Mouse (Mus musculus) forebrain, embryonic 15.5 days (tissue): Measurements from ENCODE around the gene Zfp69. TPM values are rescaled to one million over a fixed set of nuclear protein-coding genes. Genes with fewer than 3 reads are reported as not detected.

Experiments
- ATAC-seq: fragments of 200-750 bp; cut with Nextera tagmentation; replicated peaks from 2 replicates; pipeline ENCODE4 v1.8.0; 2017; ENCODE audit warnings: mild to moderate bottlenecking, moderate TSS enrichment, moderate library complexity
- H3K27ac ChIP-seq: fragments of 300-500 bp; sonication (generic); replicated peaks from 2 replicates; pipeline ENCODE4 v1.5.1; 2015; ENCODE audit warnings: mild to moderate bottlenecking, inconsistent platforms
- H3K27me3 ChIP-seq: fragments of 300-500 bp; sonication (generic); 2 replicates; pipeline ENCODE4 v1.6.1; 2015; ENCODE audit warnings: inconsistent platforms
- H3K36me3 ChIP-seq: fragments of 300-500 bp; sonication (generic); 2 replicates; pipeline ENCODE4 v1.6.1; 2015; ENCODE audit warnings: mild to moderate bottlenecking, inconsistent platforms
- H3K4me1 ChIP-seq: fragments of 300-500 bp; sonication (generic); 2 replicates; pipeline ENCODE4 v1.6.1; 2015; ENCODE audit warnings: inconsistent platforms
- H3K4me2 ChIP-seq: fragments of 300-500 bp; sonication (generic); replicated peaks from 2 replicates; pipeline ENCODE4 v1.6.1; 2015; ENCODE audit warnings: mild to moderate bottlenecking, inconsistent platforms
- H3K4me3 ChIP-seq: fragments of 300-500 bp; sonication (generic); 2 replicates; pipeline ENCODE4 v1.5.1; 2015; ENCODE audit warnings: mild to moderate bottlenecking, inconsistent platforms
- H3K9ac ChIP-seq: fragments of 300-500 bp; sonication (generic); replicated peaks from 2 replicates; pipeline ENCODE4 v1.6.1; 2015; ENCODE audit warnings: mild to moderate bottlenecking, inconsistent platforms
- H3K9me3 ChIP-seq: fragments of 300-500 bp; sonication (generic); 2 replicates; pipeline ENCODE4 v1.6.1; 2016; ENCODE audit warnings: inconsistent platforms
- WGBS: fragments of 180-500 bp; shearing (Covaris S2); methylation state at CpG from one replicate; pipeline ENCODE4 v1.1.7; 2015; ENCODE audit warnings: mixed read lengths; 5-methylcytosine and 5-hydroxymethylcytosine counted together
- polyA plus RNA-seq: library from polyadenylated mRNA; unstranded; fragments of >200 nt; fragmentation: Nextera tagmentation; extraction: Ambion mirVana; gene quantifications from 2 replicates; pipeline ENCODE4 v1.2.1, GENCODE M21; 2015

Gene Zfp69
- polyA plus RNA-seq, 1 experiment from 2014 or later: 6.6 TPM

GRCm38 (mm10) chr4:120921461-120921860 is 30.0 kb downstream of the Zfp69 start:
- 97% methylated on average over 8 of the region's 8 CpGs for WGBS
- Histone ChIP-seq H3K4me3 (no peak overlapping the region), H3K27ac (no peak overlapping the region), H3K9ac (no peak overlapping the region), H3K4me1 (peaks cover 18% of the 10 kb centered on the region), H3K27me3 (no peaks in the 10 kb centered on the region), H3K36me3 (peaks cover 30% of the 10 kb centered on the region), H3K9me3 (peaks cover 14% of the 10 kb centered on the region; the same call in 1 of the 2 replicates), H3K4me2 (no peak overlapping the region)
- no peak for ATAC-seq

GRCm38 (mm10) chr4:120914501-120914900 is 37.0 kb downstream of the Zfp69 start:
- Histone ChIP-seq H3K27me3 (no peaks in the 10 kb centered on the region), H3K4me2 (no peak overlapping the region), H3K4me1 (no peaks in the 10 kb centered on the region), H3K4me3 (no peak overlapping the region), H3K9me3 (no peaks in the 10 kb centered on the region), H3K36me3 (no peaks in the 10 kb centered on the region; the same call in 1 of the 2 replicates), H3K27ac (no peak overlapping the region), H3K9ac (no peak overlapping the region)
- ATAC-seq: no peak
- WGBS: 73% methylated on average over 4 of the region's 4 CpGs

GRCm38 (mm10) chr4:120913861-120914260 is 37.6 kb downstream of the Zfp69 start:
- H3K27ac ChIP-seq: no peak overlapping the region
- WGBS: 93% methylated on average over 1 of the region's 1 CpGs

GRCm38 (mm10) chr4:120913443-120913842 is 38.1 kb downstream of the Zfp69 start:
- Histone ChIP-seq H3K9me3 (no peaks in the 10 kb centered on the region), H3K4me2 (no peak overlapping the region), H3K4me1 (no peaks in the 10 kb centered on the region), H3K27ac (no peak overlapping the region), H3K9ac (no peak overlapping the region), H3K36me3 (no peaks in the 10 kb centered on the region), H3K27me3 (no peaks in the 10 kb centered on the region), H3K4me3 (no peak overlapping the region)
- WGBS: 65% methylated on average over 8 of the region's 8 CpGs
- ATAC-seq: no peak

More at GRCm38 (mm10) chr4:120913861-120914260, 37.6 kb downstream of the Zfp69 start:
- no peaks in the 10 kb centered on the region for H3K27me3 ChIP-seq
- no peak for ATAC-seq
- no peak overlapping the region for H3K9ac ChIP-seq
- no peaks in the 10 kb centered on the region for H3K36me3 ChIP-seq
- no peak overlapping the region for H3K4me2 ChIP-seq
- no peaks in the 10 kb centered on the region for H3K4me1 ChIP-seq
- no peak overlapping the region for H3K4me3 ChIP-seq
- no peaks in the 10 kb centered on the region for H3K9me3 ChIP-seq

- H3K9me3 ChIP-seq: no peaks in the 10 kb centered on the region
- no peak overlapping the region for H3K4me2 ChIP-seq
Measured at GRCm38 (mm10) chr4:120912866-120913265, 38.6 kb downstream of the Zfp69 start.

GRCm38 (mm10) chr4:120911086-120911485 is 40.4 kb downstream of the Zfp69 start:
- Histone ChIP-seq H3K36me3 (no peaks in the 10 kb centered on the region), H3K27me3 (no peaks in the 10 kb centered on the region), H3K9ac (no peak overlapping the region), H3K4me1 (no peaks in the 10 kb centered on the region), H3K4me3 (no peak overlapping the region), H3K4me2 (no peak overlapping the region), H3K27ac (no peak overlapping the region), H3K9me3 (no peaks in the 10 kb centered on the region)
- no peak for ATAC-seq
- WGBS: 82% methylated on average over 6 of the region's 6 CpGs

More at GRCm38 (mm10) chr4:120912866-120913265, 38.6 kb downstream of the Zfp69 start:
- H3K9ac ChIP-seq: no peak overlapping the region
- no peak for ATAC-seq
- no peak overlapping the region for H3K4me3 ChIP-seq
- WGBS: 50% methylated on average over 4 of the region's 4 CpGs
- no peaks in the 10 kb centered on the region for H3K27me3 ChIP-seq
- H3K4me1 ChIP-seq: no peaks in the 10 kb centered on the region
- H3K27ac ChIP-seq: no peak overlapping the region
- H3K36me3 ChIP-seq: no peaks in the 10 kb centered on the region

GRCm38 (mm10) chr4:120909558-120910150 is 41.8 kb downstream of the Zfp69 start:
- Histone ChIP-seq H3K4me3 (no peak overlapping the region), H3K27ac (no peak overlapping the region), H3K27me3 (no peaks in the 10 kb centered on the region), H3K4me1 (no peaks in the 10 kb centered on the region), H3K4me2 (no peak overlapping the region), H3K9ac (no peak overlapping the region), H3K36me3 (no peaks in the 10 kb centered on the region), H3K9me3 (no peaks in the 10 kb centered on the region)
- no peak; the same call in 1 of the 2 replicates for ATAC-seq
- WGBS: 32% methylated on average over 15 of the region's 15 CpGs

- ATAC-seq: no peak
- WGBS: 77% methylated on average over 5 of the region's 5 CpGs
- Histone ChIP-seq H3K27me3 (no peaks in the 10 kb centered on the region), H3K27ac (no peak overlapping the region), H3K4me1 (no peaks in the 10 kb centered on the region), H3K36me3 (no peaks in the 10 kb centered on the region), H3K9ac (no peak overlapping the region), H3K9me3 (no peaks in the 10 kb centered on the region), H3K4me3 (no peak overlapping the region), H3K4me2 (no peak overlapping the region)
Measured at GRCm38 (mm10) chr4:120905644-120906043, 45.9 kb downstream of the Zfp69 start.

- H3K27me3 ChIP-seq: no peaks in the 10 kb centered on the region
- no peak overlapping the region for H3K4me2 ChIP-seq
- WGBS: 81% methylated on average over 4 of the region's 4 CpGs
- no peaks in the 10 kb centered on the region for H3K4me1 ChIP-seq
- ATAC-seq: no peak
- no peak overlapping the region for H3K9ac ChIP-seq
- H3K36me3 ChIP-seq: no peaks in the 10 kb centered on the region
- H3K27ac ChIP-seq: no peak overlapping the region
- no peak overlapping the region for H3K4me3 ChIP-seq
- H3K9me3 ChIP-seq: no peaks in the 10 kb centered on the region
Measured at GRCm38 (mm10) chr4:120904533-120904932, 47.0 kb downstream of the Zfp69 start.

- 85% methylated on average over 7 of the region's 7 CpGs for WGBS
Measured at GRCm38 (mm10) chr4:120895810-120896584, 55.5 kb downstream of the Zfp69 start.

GRCm38 (mm10) chr4:120895226-120895625 is 56.3 kb downstream of the Zfp69 start:
- Histone ChIP-seq H3K9me3 (no peaks in the 10 kb centered on the region), H3K27ac (no peak overlapping the region), H3K4me3 (no peak overlapping the region), H3K9ac (no peak overlapping the region), H3K36me3 (no peaks in the 10 kb centered on the region), H3K27me3 (no peaks in the 10 kb centered on the region), H3K4me1 (no peaks in the 10 kb centered on the region), H3K4me2 (no peak overlapping the region)
- no peak for ATAC-seq
- 67% methylated on average over 7 of the region's 7 CpGs for WGBS

More at GRCm38 (mm10) chr4:120895810-120896584, 55.5 kb downstream of the Zfp69 start:
- Histone ChIP-seq H3K4me3 (no peak overlapping the region), H3K27ac (no peak overlapping the region), H3K9ac (no peak overlapping the region), H3K4me1 (no peaks in the 10 kb centered on the region), H3K27me3 (no peaks in the 10 kb centered on the region), H3K4me2 (no peak overlapping the region), H3K36me3 (no peaks in the 10 kb centered on the region), H3K9me3 (no peaks in the 10 kb centered on the region)
- ATAC-seq: no peak

- H3K4me1 ChIP-seq: no peaks in the 10 kb centered on the region
- no peak for ATAC-seq
- H3K4me3 ChIP-seq: no peak overlapping the region
- H3K27ac ChIP-seq: no peak overlapping the region
- no peak overlapping the region for H3K4me2 ChIP-seq
- no peaks in the 10 kb centered on the region for H3K36me3 ChIP-seq
- H3K9ac ChIP-seq: no peak overlapping the region
- H3K9me3 ChIP-seq: no peaks in the 10 kb centered on the region
- no peaks in the 10 kb centered on the region for H3K27me3 ChIP-seq
- 80% methylated on average over 11 of the region's 11 CpGs for WGBS
Measured at GRCm38 (mm10) chr4:120894584-120894983, 56.9 kb downstream of the Zfp69 start.
